Mouse (Mus musculus) heart, postnatal 4 days (tissue): Measurements from ENCODE around the gene Nmrk2. TPM values are rescaled to one million over a fixed set of nuclear protein-coding genes. Genes with fewer than 3 reads are reported as not detected.

Experiments used
- DNase-seq: peaks from one replicate; pipeline ENCODE4 v3.0.0; 2021
- total RNA-seq, 2 experiments: library from RNA; stranded (reverse); gene quantifications; 2 replicates each; pipeline ENCODE4 v1.2.3; 2021

Nmrk2 gene
- total RNA-seq, 2 experiments from 2014 or later = 44.1 to 74.9 TPM

- no peak for DNase-seq
These were observed 14.4 kb upstream of the Nmrk2 start for GRCm38 (mm10) chr10:81216260-81216659.

GRCm38 (mm10) chr10:81210154-81210553 lies 8.3 kb upstream of the Nmrk2 start:
- DNase-seq = peak; percentile 42

GRCm38 (mm10) chr10:81204137-81204536 lies 2.3 kb upstream of the Nmrk2 start:
- no peak for DNase-seq

- no peak for DNase-seq
These were observed 1.3 kb upstream of the Nmrk2 start for GRCm38 (mm10) chr10:81202978-81203720.

- peak; percentile 46 for DNase-seq
These were observed 1.1 kb downstream of the Nmrk2 start for GRCm38 (mm10) chr10:81200605-81201287.

- DNase-seq = peak; percentile 39
These were observed 1.7 kb downstream of the Nmrk2 start for GRCm38 (mm10) chr10:81200141-81200540.

GRCm38 (mm10) chr10:81198990-81199389 lies 2.9 kb downstream of the Nmrk2 start:
- no peak for DNase-seq

GRCm38 (mm10) chr10:81198230-81198629 lies 3.6 kb downstream of the Nmrk2 start:
- peak; percentile 79 for DNase-seq

GRCm38 (mm10) chr10:81197305-81197704 lies 4.5 kb downstream of the Nmrk2 start:
- peak; percentile 64 for DNase-seq

GRCm38 (mm10) chr10:81196470-81197065 lies 5.3 kb downstream of the Nmrk2 start:
- DNase-seq = peak; percentile 67

GRCm38 (mm10) chr10:81195300-81195699 lies 6.6 kb downstream of the Nmrk2 start:
- DNase-seq = peak; percentile 59

- peak; percentile 88 for DNase-seq
These were observed 7.7 kb downstream of the Nmrk2 start for GRCm38 (mm10) chr10:81193991-81194774.

- peak; percentile 63 for DNase-seq
These were observed 8.8 kb downstream of the Nmrk2 start for GRCm38 (mm10) chr10:81192968-81193501.

- peak; percentile 86 for DNase-seq
These were observed 9.4 kb downstream of the Nmrk2 start for GRCm38 (mm10) chr10:81192270-81192967.

- peak; percentile 43 for DNase-seq
These were observed 10.4 kb downstream of the Nmrk2 start for GRCm38 (mm10) chr10:81191342-81191982.

GRCm38 (mm10) chr10:81190912-81191321 lies 10.9 kb downstream of the Nmrk2 start:
- DNase-seq = no peak

GRCm38 (mm10) chr10:81190236-81190911 lies 11.5 kb downstream of the Nmrk2 start:
- DNase-seq = peak; percentile 62

- no peak for DNase-seq
These were observed 12.0 kb downstream of the Nmrk2 start for GRCm38 (mm10) chr10:81189821-81190220.

- DNase-seq = no peak
These were observed 14.7 kb downstream of the Nmrk2 start for GRCm38 (mm10) chr10:81187161-81187560.

GRCm38 (mm10) chr10:81184765-81185164 lies 17.1 kb downstream of the Nmrk2 start:
- no peak for DNase-seq

- no peak for DNase-seq
These were observed 18.0 kb downstream of the Nmrk2 start, which contains the start of gene 4930442H23Rik for GRCm38 (mm10) chr10:81183805-81184204. Gene 4930442H23Rik, minus strand, starts transcription at chr10:81183849.
